Mouse (Mus musculus) neural tube, embryonic 13.5 days (tissue): ENCODE measurements around the gene Tulp3. TPM values are rescaled to one million over a fixed set of nuclear protein-coding genes. Genes with fewer than 3 reads are reported as not detected.

Experiments
- ATAC-seq: fragments of 200-750 bp; cut with Nextera tagmentation; 2 replicates; pipeline ENCODE4 v1.8.0; 2017; ENCODE audit warnings: low read depth, mild to moderate bottlenecking, moderate TSS enrichment, moderate library complexity
- H3K27ac ChIP-seq: fragments of 300-500 bp; sonication (generic); replicated peaks from 2 replicates; pipeline ENCODE4 v1.5.1; 2015; ENCODE audit warnings: moderate library complexity, mild to moderate bottlenecking, inconsistent platforms
- H3K27me3 ChIP-seq: fragments of 300-500 bp; sonication (generic); 2 replicates; pipeline ENCODE4 v1.6.1; 2015; ENCODE audit warnings: mild to moderate bottlenecking, inconsistent platforms
- H3K36me3 ChIP-seq: fragments of 300-500 bp; sonication (generic); 2 replicates; pipeline ENCODE4 v1.6.1; 2015; ENCODE audit warnings: mild to moderate bottlenecking, inconsistent platforms
- H3K4me1 ChIP-seq: fragments of 300-500 bp; sonication (generic); replicated peaks from 2 replicates; pipeline ENCODE4 v1.6.1; 2015; ENCODE audit warnings: inconsistent platforms
- H3K4me2 ChIP-seq: fragments of 300-500 bp; sonication (generic); 2 replicates; pipeline ENCODE4 v1.6.1; 2015; ENCODE audit warnings: inconsistent platforms, mild to moderate bottlenecking, moderate library complexity
- H3K4me3 ChIP-seq: fragments of 300-500 bp; sonication (generic); 2 replicates; pipeline ENCODE4 v1.5.1; 2015; ENCODE audit warnings: mild to moderate bottlenecking, inconsistent platforms
- H3K9ac ChIP-seq: fragments of 300-500 bp; sonication (generic); 2 replicates; pipeline ENCODE4 v1.6.1; 2015; ENCODE audit warnings: moderate library complexity, mild to moderate bottlenecking, inconsistent platforms
- H3K9me3 ChIP-seq: fragments of 300-500 bp; sonication (generic); 2 replicates; pipeline ENCODE4 v1.6.1; 2016; ENCODE audit warnings: inconsistent platforms
- WGBS: fragments of 180-500 bp; shearing (Covaris S2); methylation state at CpG from one replicate; pipeline ENCODE4 v1.1.7; 2015; 5-methylcytosine and 5-hydroxymethylcytosine counted together
- polyA plus RNA-seq: library from polyadenylated mRNA; unstranded; fragments of >200 nt; fragmentation: Nextera tagmentation; extraction: Ambion mirVana; gene quantifications from 2 replicates; pipeline ENCODE4 v1.2.1, GENCODE M21; 2015

Tulp3 gene
- polyA plus RNA-seq, 1 experiment from 2014 or later = 20.8 TPM

DNA sequence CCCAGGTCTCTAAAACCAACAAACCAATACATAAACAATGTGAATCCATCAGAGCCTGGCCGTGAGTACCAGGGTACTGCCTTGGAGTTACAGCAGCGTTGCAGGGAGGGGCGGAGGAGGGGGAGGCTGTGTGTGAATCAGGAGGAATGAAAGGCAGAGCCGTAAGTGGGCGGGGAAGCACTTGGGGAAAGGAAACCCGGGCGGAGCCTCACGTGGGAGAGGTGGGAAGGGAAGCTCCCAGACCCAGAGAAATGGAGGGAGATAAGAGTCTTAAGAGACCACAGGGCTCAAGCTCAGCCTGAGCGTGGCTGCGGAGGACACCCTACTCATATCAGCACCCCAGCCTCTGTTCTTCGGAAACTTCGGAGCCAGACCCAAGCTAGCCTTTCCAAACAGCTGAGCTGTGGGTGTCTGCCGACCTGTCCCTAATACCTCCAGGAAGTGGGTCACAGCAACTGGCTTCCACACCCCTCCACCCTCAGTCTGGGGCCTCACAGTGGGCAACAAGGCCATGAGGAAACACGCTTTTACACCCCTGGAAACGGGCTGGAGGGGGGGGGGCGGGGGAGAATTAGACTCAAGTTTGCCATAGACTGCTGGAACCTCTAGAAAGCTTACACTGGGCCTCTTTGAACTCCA lies 69.7 kb downstream of the Tulp3 start:
- 11% methylated on average over 16 of the region's 16 CpGs for WGBS
- H3K4me1 ChIP-seq = peaks cover 17% of the 10 kb centered on the region
- H3K4me2 ChIP-seq = peak overlapping the region; percentile 42
- H3K27me3 ChIP-seq = 0 out of 2 replicates have a peak, but pooled peaks cover 10% of the 10 kb centered on the region
- peak; percentile 53; the same call in 1 of the 2 replicates for ATAC-seq
- H3K9me3 ChIP-seq = no peaks in the 10 kb centered on the region
- H3K27ac ChIP-seq = no peak overlapping the region
- 0 out of 2 replicates have a peak overlapping the region, but pooled peaks have one; percentile 1 for H3K4me3 ChIP-seq
- H3K9ac ChIP-seq = 0 out of 2 replicates have a peak overlapping the region, but pooled peaks have one; percentile 4
- no peaks in the 10 kb centered on the region for H3K36me3 ChIP-seq

DNA sequence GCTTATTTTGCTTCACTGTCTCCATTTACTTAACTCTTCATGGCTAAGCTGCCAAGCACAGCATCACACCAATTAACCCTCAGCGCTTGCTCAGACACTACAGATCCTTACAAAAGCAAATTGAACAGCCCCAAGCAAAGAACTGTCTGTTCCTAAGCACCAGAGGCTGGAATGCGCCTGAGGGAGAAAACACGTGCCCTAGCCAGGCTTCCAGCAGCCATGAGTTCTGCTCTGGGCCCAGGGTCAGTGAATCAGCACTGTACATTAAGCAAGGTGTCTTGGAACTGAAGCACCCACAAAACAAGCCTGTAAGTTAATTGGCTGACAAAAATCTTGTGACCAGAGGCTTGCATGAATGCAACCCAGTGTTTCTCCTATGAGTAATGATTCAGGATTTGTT lies 73.5 kb downstream of the Tulp3 start:
- WGBS = 8% methylated on average over 3 of the region's 3 CpGs
- no peaks in the 10 kb centered on the region for H3K9me3 ChIP-seq
- no peak overlapping the region for H3K4me3 ChIP-seq
- H3K9ac ChIP-seq = no peak overlapping the region
- no peak overlapping the region for H3K4me2 ChIP-seq
- peak; percentile 28; the same call in 1 of the 2 replicates for ATAC-seq
- peaks cover 23% of the 10 kb centered on the region for H3K4me1 ChIP-seq
- no peak overlapping the region for H3K27ac ChIP-seq
- peaks cover 10% of the 10 kb centered on the region; the same call in 1 of the 2 replicates for H3K27me3 ChIP-seq
- no peaks in the 10 kb centered on the region for H3K36me3 ChIP-seq

DNA sequence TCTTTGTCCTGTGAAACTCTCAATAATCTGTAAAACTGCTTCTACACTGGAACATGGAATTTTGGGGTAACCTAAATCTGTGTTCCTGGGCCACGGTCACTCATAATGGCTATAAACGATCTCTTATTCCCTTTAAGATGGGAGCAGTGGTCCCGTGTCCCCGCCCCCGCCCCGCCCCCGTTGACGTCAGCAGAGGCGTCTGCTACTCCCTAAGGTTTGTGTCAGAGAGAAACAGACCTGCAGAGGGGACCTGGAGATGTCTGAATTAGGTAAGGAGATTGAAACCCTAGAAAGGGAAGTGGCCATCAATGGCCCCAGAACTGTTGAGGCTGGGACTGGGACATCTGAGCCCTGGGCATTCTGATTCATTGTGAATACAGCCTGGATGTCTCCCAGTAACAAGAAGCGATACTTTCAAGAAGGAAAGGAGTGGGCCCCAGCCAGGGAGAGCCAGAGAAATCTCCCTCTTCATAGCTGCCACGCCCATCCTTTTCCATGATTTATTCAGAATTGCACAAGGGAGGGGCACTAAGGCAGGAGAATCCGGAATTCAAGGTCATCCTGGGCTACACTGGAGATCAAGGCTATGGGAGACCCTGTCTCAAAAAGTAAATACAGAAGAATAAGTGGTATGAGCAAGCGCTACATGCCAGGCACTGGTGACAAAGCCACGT lies 75.0 kb downstream of the Tulp3 start:
- H3K4me1 ChIP-seq = peaks cover 15% of the 10 kb centered on the region; the same call in 1 of the 2 replicates
- H3K9me3 ChIP-seq = no peaks in the 10 kb centered on the region
- 56% methylated on average over 14 of the region's 14 CpGs for WGBS
- H3K4me3 ChIP-seq = no peak overlapping the region
- H3K9ac ChIP-seq = no peak overlapping the region
- peaks cover 6% of the 10 kb centered on the region; the same call in 1 of the 2 replicates for H3K27me3 ChIP-seq
- H3K36me3 ChIP-seq = no peaks in the 10 kb centered on the region
- H3K4me2 ChIP-seq = no peak overlapping the region
- no peak for ATAC-seq
- H3K27ac ChIP-seq = no peak overlapping the region

DNA sequence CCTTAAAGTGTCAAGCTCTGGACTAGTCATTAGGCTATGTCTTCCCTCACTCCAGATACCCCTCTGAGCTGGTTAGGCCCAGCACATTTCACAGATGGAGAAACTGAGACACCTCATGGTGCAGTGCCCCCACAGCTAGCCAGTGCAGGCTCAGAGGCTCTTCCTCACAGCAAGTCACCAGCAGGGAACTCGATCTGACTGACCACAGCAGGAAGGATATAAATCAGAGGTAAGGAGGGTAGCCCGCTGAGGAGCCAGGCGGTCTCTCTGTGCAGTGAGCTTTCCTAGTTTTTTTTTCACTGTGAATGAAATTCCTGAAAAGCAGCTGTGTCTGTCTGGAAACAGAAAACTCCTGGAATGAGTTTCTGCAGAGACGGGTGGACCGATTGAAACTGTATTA lies 76.0 kb downstream of the Tulp3 start:
- peaks cover 6% of the 10 kb centered on the region; the same call in 1 of the 2 replicates for H3K27me3 ChIP-seq
- no peak overlapping the region for H3K27ac ChIP-seq
- no peak overlapping the region for H3K4me2 ChIP-seq
- H3K36me3 ChIP-seq = no peaks in the 10 kb centered on the region
- no peaks in the 10 kb centered on the region for H3K9me3 ChIP-seq
- H3K4me1 ChIP-seq = 0 out of 2 replicates have a peak, but pooled peaks cover 12% of the 10 kb centered on the region
- H3K4me3 ChIP-seq = no peak overlapping the region
- no peak for ATAC-seq
- H3K9ac ChIP-seq = no peak overlapping the region
- WGBS = 36% methylated on average over 5 of the region's 5 CpGs

DNA sequence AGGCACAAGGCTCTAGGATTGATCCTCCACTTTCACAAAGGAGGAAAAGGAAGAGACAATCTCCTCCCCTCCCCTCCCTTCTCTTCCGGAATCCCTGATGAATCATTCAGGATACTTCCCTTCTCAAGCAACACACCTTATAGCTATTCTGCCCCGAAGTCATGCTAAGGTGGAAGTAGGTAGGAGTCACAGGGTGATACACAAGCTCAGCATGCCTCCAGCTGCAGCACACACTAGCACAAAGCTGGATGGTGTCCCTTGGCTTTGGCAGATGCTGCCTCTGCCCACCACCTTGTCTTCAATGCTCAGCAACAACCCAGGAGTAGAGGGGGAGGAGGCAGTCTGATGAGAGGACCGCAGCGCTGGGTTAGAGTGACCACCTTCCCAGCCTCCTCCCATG lies 76.6 kb downstream of the Tulp3 start:
- H3K36me3 ChIP-seq = no peaks in the 10 kb centered on the region
- no peak overlapping the region for H3K27ac ChIP-seq
- ATAC-seq = no peak
- H3K4me3 ChIP-seq = no peak overlapping the region
- H3K9me3 ChIP-seq = no peaks in the 10 kb centered on the region
- H3K9ac ChIP-seq = no peak overlapping the region
- H3K4me1 ChIP-seq = 0 out of 2 replicates have a peak, but pooled peaks cover 12% of the 10 kb centered on the region
- WGBS = 65% methylated on average over 4 of the region's 4 CpGs
- H3K27me3 ChIP-seq = peaks cover 6% of the 10 kb centered on the region; the same call in 1 of the 2 replicates
- no peak overlapping the region for H3K4me2 ChIP-seq

DNA sequence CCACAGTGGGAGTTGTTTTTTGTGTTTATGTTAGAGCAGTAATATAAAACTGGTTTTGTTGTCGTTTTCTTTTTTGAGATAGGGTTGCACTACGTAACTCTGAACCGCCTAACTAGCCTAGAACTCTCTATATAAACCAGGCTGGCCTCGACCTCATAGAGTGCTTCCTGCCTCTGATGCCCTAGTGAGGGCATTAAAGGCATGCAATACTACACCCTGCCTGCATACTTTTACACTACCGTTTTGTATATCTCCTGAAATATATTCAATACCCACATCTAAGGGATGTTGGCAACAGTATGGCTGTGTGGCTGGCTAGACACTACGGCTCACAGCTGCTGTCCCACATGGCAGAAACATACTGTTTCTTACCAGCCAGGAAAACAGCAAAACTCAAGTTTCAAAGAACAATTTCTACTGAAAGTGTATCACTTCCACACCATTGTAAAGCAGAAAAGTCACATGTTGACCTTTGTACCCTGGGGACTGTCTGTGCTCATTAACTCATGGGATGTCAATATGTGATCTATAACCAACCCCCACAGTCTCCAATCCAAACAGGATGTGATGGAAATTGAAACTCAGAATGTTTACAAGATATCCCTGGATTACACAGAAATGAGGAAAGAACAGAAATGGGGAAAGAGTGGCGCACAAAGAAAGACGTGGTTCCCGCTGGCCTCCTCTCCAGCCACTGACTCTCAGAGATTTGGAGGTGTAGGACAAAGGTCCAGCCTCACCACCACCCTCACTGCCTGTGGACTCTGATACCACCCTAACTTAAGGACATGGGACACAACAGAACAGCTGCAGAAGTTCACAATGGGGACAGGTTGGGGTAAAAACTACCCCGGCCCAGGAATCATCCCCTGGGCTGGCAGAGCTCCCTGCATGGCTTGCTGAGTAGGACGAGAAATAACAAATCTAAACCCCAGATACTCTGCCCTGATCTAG lies 78.2 kb downstream of the Tulp3 start:
- Histone ChIP-seq H3K27ac (no peak overlapping the region), H3K9ac (no peak overlapping the region), H3K4me2 (no peak overlapping the region), H3K4me3 (no peak overlapping the region), H3K27me3 (no peaks in the 10 kb centered on the region; the same call in 1 of the 2 replicates), H3K36me3 (no peaks in the 10 kb centered on the region), H3K9me3 (no peaks in the 10 kb centered on the region), H3K4me1 (0 out of 2 replicates have a peak, but pooled peaks cover 12% of the 10 kb centered on the region)
- 88% methylated on average over 11 of the region's 11 CpGs for WGBS
- ATAC-seq = no peak

DNA sequence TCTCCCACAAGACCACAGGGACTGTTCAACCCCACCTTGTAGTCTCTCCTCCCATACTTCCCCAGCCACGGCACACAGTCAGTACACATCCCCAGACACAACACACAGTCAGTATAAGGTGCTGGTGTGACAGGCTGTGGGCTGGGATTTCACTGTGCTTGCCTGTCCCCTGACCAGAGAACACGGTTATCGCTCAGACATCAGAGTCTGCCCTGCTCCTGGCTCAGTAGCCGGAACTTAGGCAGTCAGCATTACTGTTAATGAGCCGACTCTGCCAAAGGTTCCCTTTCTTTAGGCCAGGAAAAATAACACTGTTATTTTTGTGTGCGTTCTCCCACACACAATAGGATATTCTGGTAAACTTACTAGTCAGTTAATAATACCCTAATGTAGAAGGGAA lies 79.3 kb downstream of the Tulp3 start:
- WGBS = 91% methylated on average over 6 of the region's 6 CpGs
- no peak overlapping the region for H3K4me3 ChIP-seq
- H3K9me3 ChIP-seq = no peaks in the 10 kb centered on the region
- no peak overlapping the region for H3K9ac ChIP-seq
- H3K27ac ChIP-seq = no peak overlapping the region
- no peaks in the 10 kb centered on the region for H3K36me3 ChIP-seq
- no peak overlapping the region for H3K4me2 ChIP-seq
- ATAC-seq = no peak
- 0 out of 2 replicates have a peak, but pooled peaks cover 6% of the 10 kb centered on the region for H3K4me1 ChIP-seq
- H3K27me3 ChIP-seq = no peaks in the 10 kb centered on the region; the same call in 1 of the 2 replicates

DNA sequence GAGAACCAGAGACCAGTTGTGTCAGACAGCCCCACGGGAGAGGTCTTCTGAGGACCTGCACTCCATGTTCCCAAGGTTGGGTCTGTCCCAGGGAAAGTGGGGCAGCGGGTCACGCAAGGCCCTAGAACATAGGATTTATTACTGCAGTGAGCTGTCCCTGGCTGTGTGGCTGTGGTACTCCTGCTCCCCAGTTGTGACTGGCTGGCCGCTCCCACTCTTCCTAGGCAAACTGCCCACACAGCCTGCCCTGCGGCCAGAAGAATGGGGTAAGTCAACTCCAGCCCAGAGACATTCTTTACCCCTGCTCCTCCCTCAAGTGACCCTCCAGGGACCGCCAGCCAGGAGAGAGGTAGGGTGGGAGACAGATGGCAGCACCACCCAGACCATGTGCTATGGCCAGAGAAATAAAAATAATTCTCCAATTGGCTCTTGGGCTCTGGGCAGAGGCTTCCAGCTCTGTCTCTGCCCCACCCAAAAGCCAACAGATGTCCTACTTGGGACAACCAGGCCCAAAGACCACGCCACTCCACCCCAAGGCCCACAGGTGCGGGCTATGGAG lies 80.1 kb downstream of the Tulp3 start:
- Histone ChIP-seq H3K4me1 (0 out of 2 replicates have a peak, but pooled peaks cover 6% of the 10 kb centered on the region), H3K36me3 (no peaks in the 10 kb centered on the region), H3K4me2 (no peak overlapping the region), H3K9me3 (no peaks in the 10 kb centered on the region), H3K9ac (no peak overlapping the region), H3K4me3 (no peak overlapping the region), H3K27ac (no peak overlapping the region), H3K27me3 (no peaks in the 10 kb centered on the region; the same call in 1 of the 2 replicates)
- WGBS = 83% methylated on average over 8 of the region's 8 CpGs
- no peak for ATAC-seq

DNA sequence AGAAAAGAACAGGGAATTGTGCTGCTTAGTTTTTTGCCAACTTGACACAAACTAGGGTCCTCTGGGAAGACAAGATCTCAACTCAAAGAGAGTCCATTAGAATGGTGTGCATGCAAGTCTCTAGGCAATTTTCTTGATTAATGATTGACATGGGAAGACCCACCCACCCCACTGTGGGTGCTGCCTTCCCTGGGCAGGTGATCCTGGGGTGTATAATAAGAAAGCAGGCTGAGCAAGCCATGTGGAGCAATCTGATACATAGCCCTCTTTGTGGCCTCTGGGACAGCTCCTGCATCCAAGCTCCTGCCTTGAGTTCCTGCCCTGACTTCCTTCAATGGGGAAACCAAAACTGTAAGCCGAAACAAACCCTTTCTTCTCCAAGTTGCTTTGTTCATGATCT lies 82.1 kb downstream of the Tulp3 start:
- 85% methylated on average over 1 of the region's 1 CpGs for whole genome bisulfite sequencing
- Histone ChIP-seq H3K27ac (no peak overlapping the region), H3K9ac (no peak overlapping the region), H3K4me1 (no peaks in the 10 kb centered on the region), H3K4me3 (no peak overlapping the region), H3K4me2 (no peak overlapping the region), H3K27me3 (no peaks in the 10 kb centered on the region), H3K9me3 (no peaks in the 10 kb centered on the region), H3K36me3 (no peaks in the 10 kb centered on the region)
- no peak for ATAC-seq

DNA sequence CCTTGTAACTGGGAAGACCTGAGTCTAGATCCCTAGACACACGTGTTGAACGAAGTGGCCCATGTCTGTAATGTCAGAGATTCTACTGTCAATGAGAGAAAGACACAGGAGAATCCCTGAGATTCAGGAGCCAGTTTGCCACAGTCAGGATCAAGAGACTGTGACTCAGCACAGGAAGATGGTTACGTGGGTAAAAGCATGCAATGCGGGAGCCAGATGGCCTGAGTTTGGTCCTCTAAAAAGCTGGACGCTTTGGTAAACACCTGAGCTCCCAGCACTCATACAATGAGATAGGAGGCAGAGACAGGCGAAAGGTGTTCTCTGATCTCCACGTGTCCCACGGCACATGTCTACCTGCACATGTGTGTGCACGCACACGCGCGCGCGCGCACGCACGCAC lies 82.9 kb downstream of the Tulp3 start:
- no peaks in the 10 kb centered on the region for H3K27me3 ChIP-seq
- no peak overlapping the region for H3K4me2 ChIP-seq
- no peaks in the 10 kb centered on the region for H3K36me3 ChIP-seq
- ATAC-seq = no peak
- H3K4me3 ChIP-seq = no peak overlapping the region
- H3K27ac ChIP-seq = no peak overlapping the region
- H3K9ac ChIP-seq = no peak overlapping the region
- H3K9me3 ChIP-seq = no peaks in the 10 kb centered on the region
- no peaks in the 10 kb centered on the region for H3K4me1 ChIP-seq
- 97% methylated on average over 17 of the region's 17 CpGs for WGBS
